Mouse (Mus musculus) neutrophil, adult 5-6 weeks (primary cell): Measurements from ENCODE around the gene Pdcd2l. TPM values are rescaled to one million over a fixed set of nuclear protein-coding genes. Genes with fewer than 3 reads are reported as not detected.
A peak's percentile ranks its signal among the peaks of the same experiment; 100 is the strongest.

Experiments
- ATAC-seq: fragments of 151-379, 151-347 bp; 2 replicates; pipeline ENCODE4 v1.8.0; 2017; ENCODE audit warnings: mild to moderate bottlenecking, moderate TSS enrichment; ENCODE audit not compliant: insufficient number of reproducible peaks, poor library complexity, low FRiP score, severe bottlenecking; ENCODE audit errors: extremely low read depth
- total RNA-seq: library from RNA; stranded (forward); fragments of 200-1000 nt; gene quantifications from 2 replicates; pipeline ENCODE4 v1.2.3, GENCODE M21; 2017

The Pdcd2l gene
- total RNA-seq, 1 experiment from 2014 or later, result 35.7 TPM

- ATAC-seq, result 0 out of 2 replicates have a peak, but pooled peaks have one; percentile 30
Measured at GRCm38 (mm10) chr7:34166850-34167249, 29.6 kb downstream of the Pdcd2l start.

GRCm38 (mm10) chr7:34165999-34166398, 30.5 kb downstream of the Pdcd2l start:
- ATAC-seq, result no peak

GRCm38 (mm10) chr7:34164671-34165070, 31.8 kb downstream of the Pdcd2l start:
- ATAC-seq, result no peak

GRCm38 (mm10) chr7:34159167-34159566, 37.3 kb downstream of the Pdcd2l start:
- no peak for ATAC-seq

- ATAC-seq, result no peak
Measured at GRCm38 (mm10) chr7:34157994-34158393, 38.5 kb downstream of the Pdcd2l start.

- no peak for ATAC-seq
Measured at GRCm38 (mm10) chr7:34147193-34147592, 49.3 kb downstream of the Pdcd2l start.

- no peak for ATAC-seq
Measured at GRCm38 (mm10) chr7:34141123-34141522, 55.3 kb downstream of the Pdcd2l start.

- ATAC-seq, result no peak
Measured at GRCm38 (mm10) chr7:34139493-34139892, 57.0 kb downstream of the Pdcd2l start.

Other genes starting within 250 kb of the Pdcd2l start
- not detected in 2 replicates for gene Scgb2b27, start 182.7 kb downstream of the Pdcd2l start, total RNA-seq
- not detected in 2 replicates for gene Scgb1b27, start 175.2 kb downstream of the Pdcd2l start, total RNA-seq
- not detected in 2 replicates for gene Scgb1b30, start 101.2 kb downstream of the Pdcd2l start, total RNA-seq
- not detected in 2 replicates for gene Wtip, start 63.4 kb downstream of the Pdcd2l start, total RNA-seq
- gene Uba2, start 27.1 kb downstream of the Pdcd2l start, total RNA-seq, result 98.2 and 102 TPM in 2 replicates
- 399 and 408 TPM in 2 replicates for gene Gpi1, start 33.7 kb upstream of the Pdcd2l start, total RNA-seq
- not detected in 2 replicates for gene Gm6096, start 54.4 kb upstream of the Pdcd2l start, total RNA-seq
- gene 4931406P16Rik, start 116.9 kb upstream of the Pdcd2l start, total RNA-seq, result 33.6 and 36.8 TPM in 2 replicates
- 117 and 118 TPM in 2 replicates for gene Lsm14a, start 196.7 kb upstream of the Pdcd2l start, total RNA-seq